Mouse (Mus musculus): Measurements from ENCODE around the gene Slc35f3. TPM values are rescaled to one million over a fixed set of nuclear protein-coding genes. Genes with fewer than 3 reads are reported as not detected.
"Not testable (repeated sequence)": the region's sequence is repeated elsewhere in the genome, so short reads cannot be mapped to it uniquely, and the experiment has no call there.

Slc35f3 gene
- total RNA-seq, 4 experiments from 2014 or later, result not detected

GRCm38 (mm10) chr8:126404550-126404949 lies 106.2 kb downstream of the Slc35f3 start:
- not testable (repeated sequence) for DNase-seq (ENCODE audit: low spot score)

- no peak for DNase-seq (ENCODE audit: low spot score)
These were observed 106.7 kb downstream of the Slc35f3 start for GRCm38 (mm10) chr8:126405030-126405429.

DNA sequence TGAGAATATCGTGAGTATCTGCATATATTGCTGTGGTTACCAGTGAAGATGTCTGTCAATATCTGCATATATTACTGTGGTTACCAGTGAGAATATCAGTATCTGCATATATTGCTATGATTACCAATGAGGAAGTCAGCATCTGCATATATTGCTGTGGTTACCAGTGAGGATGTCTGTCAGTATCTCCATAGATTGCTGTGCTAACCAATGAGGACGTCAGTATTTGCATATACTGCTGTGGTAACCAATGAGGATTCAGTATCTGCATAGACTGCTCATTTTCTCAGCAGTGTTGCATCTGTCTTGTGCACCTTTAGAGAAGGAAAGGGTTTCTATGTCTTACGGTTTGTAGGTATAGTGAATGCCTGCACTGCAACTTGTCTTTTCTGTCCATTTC lies 122.5 kb downstream of the Slc35f3 start:
- DNase-seq (ENCODE audit: low spot score), result no peak

DNA sequence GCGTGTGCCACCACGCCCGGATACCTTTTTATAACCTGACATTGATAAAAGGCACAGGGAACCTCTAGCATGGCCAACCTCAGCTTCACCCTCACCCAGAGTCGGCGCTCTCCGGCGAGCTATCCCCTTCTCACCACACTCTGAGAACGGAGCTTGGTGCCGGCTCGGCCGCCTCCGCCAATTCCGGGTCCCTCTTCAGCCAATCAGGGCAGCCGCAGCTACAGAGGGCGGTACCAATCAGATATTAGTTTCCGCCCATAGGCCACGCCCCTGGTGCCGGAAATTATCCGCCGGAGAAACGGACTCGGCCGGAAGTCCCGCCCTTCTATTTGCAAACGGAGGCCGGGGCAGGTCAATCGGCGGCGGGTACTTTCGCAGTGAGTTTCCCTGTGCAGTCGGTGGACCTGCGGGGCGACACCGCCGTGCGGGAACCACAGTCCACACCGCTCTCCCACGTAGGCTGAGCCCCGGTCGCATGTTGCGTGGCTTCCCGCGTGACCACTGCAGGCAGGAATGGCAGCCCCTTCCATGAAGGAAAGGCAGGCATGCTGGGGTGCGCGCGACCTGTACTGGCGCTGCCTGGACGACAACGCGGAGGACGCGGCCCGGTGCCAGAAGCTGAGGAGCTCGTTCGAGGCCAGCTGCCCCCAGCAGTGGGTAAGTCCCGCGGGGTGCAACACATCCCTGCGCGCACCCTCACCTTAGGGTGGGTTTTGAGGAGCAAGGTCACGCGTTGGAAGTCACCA lies 124.0 kb downstream of the Slc35f3 start, which contains the start of gene Coa6:
TSS of gene Coa6 (plus strand) at position 342 of the 746 bp plus-strand sequence.
- DNase-seq (ENCODE audit: low spot score), result peak; percentile 99

- no peak for DNase-seq (ENCODE audit: low spot score)
These were observed 124.6 kb downstream of the Slc35f3 start for GRCm38 (mm10) chr8:126422920-126423300.

GRCm38 (mm10) chr8:126424163-126424562 lies 125.8 kb downstream of the Slc35f3 start:
- DNase-seq (ENCODE audit: low spot score), result no peak

- DNase-seq (ENCODE audit: low spot score), result no peak
These were observed 126.6 kb downstream of the Slc35f3 start for GRCm38 (mm10) chr8:126424946-126425345.

DNA sequence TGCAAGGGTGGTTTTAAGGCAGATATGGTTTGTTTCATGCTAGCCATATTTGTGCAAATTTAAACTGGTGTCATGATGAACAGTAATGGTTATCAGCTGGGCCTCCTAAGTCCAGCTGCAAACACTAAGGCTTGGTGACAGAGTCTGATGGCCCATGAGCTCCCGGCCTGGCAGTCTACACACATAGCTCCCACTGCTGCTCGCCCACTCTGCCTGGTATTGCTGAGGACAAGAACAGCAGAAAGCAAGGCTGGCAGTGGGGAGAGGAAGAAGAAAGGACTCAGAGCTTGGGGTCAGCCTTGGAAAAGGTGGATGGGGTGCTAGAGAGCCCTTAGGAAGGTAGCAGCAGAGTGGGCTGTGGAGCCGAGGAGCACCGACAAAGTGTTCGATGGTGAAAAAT lies 131.3 kb downstream of the Slc35f3 start:
- DNase-seq (ENCODE audit: low spot score), result no peak

DNA sequence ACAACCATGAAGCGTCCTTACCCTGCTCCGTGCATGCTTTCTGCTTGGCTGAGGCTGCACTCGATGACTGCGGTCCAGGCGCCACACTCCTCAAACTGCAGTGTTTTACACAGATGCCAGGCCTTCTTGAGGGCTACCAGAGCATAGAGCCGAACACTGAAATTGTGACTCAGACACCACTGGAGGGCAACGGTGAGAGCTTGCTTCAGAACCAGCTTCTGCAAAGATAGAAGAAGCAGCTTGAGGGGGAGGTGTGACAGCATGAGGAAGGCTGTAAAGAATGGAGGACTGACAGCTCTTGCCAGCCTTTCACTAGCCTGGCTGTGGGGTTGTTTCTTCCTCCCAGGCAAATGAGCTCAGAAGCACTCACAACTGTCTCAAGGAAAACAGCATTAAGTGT lies 135.5 kb downstream of the Slc35f3 start:
- DNase-seq (ENCODE audit: low spot score), result no peak

DNA sequence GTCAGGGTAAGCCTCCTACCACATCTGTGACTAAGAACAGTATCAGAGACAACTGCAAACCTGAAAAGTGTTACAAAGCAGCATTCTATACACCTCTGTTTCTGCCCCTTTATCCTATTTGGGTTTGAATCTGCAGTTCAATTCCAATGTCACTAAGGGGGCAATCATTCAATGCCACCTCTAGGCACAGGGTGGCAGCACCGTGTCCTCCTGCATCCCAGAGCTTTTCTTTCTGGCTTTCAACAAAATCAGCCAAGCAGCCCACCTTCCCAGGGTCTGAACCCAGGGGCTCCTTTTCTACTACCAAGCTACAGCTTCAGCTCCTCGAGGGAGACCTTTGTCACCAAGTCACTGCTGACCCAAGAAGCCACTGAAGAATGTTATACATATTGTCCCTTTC lies 140.6 kb downstream of the Slc35f3 start:
- DNase-seq (ENCODE audit: low spot score), result no peak

Other genes starting within 250 kb of the Slc35f3 start
- gene Coa6, start 124.0 kb downstream of the Slc35f3 start, total RNA-seq (2022), result 10 to 100 TPM; 22.1 to 35.2 (median 27.6) TPM
- gene Tarbp1, start 176.5 kb downstream of the Slc35f3 start, total RNA-seq (2022), result 1 to 10 TPM; 2.9 to 4.9 (median 3.5) TPM

All from heart, adult 8-10 months (tissue).